Mouse (Mus musculus) embryonic facial prominence, embryonic 11.5 days (tissue): ENCODE data around the gene Ubc. TPM values are rescaled to one million over a fixed set of nuclear protein-coding genes. Genes with fewer than 3 reads are reported as not detected.

Experiments
- ATAC-seq: fragments of 200-750 bp; cut with Nextera tagmentation; replicated peaks from 2 replicates; pipeline ENCODE4 v1.8.0; 2017; ENCODE audit warnings: low read depth; ENCODE audit not compliant: insufficient number of reproducible peaks, low FRiP score, low TSS enrichment
- DNase-seq: peaks from one replicate; pipeline ENCODE4 v3.0.0-alpha.2; 2015; ENCODE audit warnings: low spot score
- H3K27ac ChIP-seq: fragments of 300-500 bp; sonication (generic); replicated peaks from 2 replicates; pipeline ENCODE4 v1.5.1; 2014; ENCODE audit warnings: mild to moderate bottlenecking, low read depth, low read length, control low read depth
- H3K27me3 ChIP-seq: fragments of 300-500 bp; sonication (generic); 2 replicates; pipeline ENCODE4 v1.6.1; 2014; ENCODE audit warnings: mild to moderate bottlenecking, low read length, moderate library complexity, mixed read lengths; ENCODE audit not compliant: control insufficient read depth, insufficient read depth
- H3K36me3 ChIP-seq: fragments of 300-500 bp; sonication (generic); replicated peaks from 2 replicates; pipeline ENCODE4 v1.6.1; 2014; ENCODE audit warnings: low read depth, mild to moderate bottlenecking, low read length, moderate library complexity, mixed read lengths; ENCODE audit not compliant: control insufficient read depth, insufficient read depth
- H3K4me1 ChIP-seq: fragments of 300-500 bp; sonication (generic); 2 replicates; pipeline ENCODE4 v1.6.1; 2014; ENCODE audit warnings: low read length, mixed read lengths; ENCODE audit not compliant: control insufficient read depth, insufficient read depth
- H3K4me2 ChIP-seq: fragments of 300-500 bp; sonication (generic); 2 replicates; pipeline ENCODE4 v1.6.1; 2014; ENCODE audit warnings: low read depth, mild to moderate bottlenecking, control low read depth, low read length, moderate library complexity
- H3K4me3 ChIP-seq: fragments of 300-500 bp; sonication (generic); 2 replicates; pipeline ENCODE4 v1.5.1; 2014; ENCODE audit warnings: low read depth, low read length, control low read depth
- H3K9ac ChIP-seq: fragments of 300-500 bp; sonication (generic); replicated peaks from 2 replicates; pipeline ENCODE4 v1.6.1; 2014; ENCODE audit warnings: mild to moderate bottlenecking, control low read depth, low read length
- H3K9me3 ChIP-seq: fragments of 300-500 bp; sonication (generic); replicated peaks from 2 replicates; pipeline ENCODE4 v1.6.1; 2016; ENCODE audit warnings: mild to moderate bottlenecking, low read length, inconsistent platforms, mixed read lengths; ENCODE audit not compliant: control insufficient read depth
- WGBS: fragments of 180-500 bp; shearing (Covaris S2); extraction: QIAGEN DNeasy Blood & Tissue Kit; methylation state at CpG from one replicate; pipeline ENCODE4 v1.1.7; 2014; 5-methylcytosine and 5-hydroxymethylcytosine counted together
- polyA plus RNA-seq: library from polyadenylated mRNA; unstranded; fragments of >200 nt; fragmentation: Nextera tagmentation; extraction: Ambion mirVana; gene quantifications from 2 replicates; pipeline ENCODE4 v1.2.1, GENCODE M21; 2014

Gene Ubc
- polyA plus RNA-seq, 1 experiment from 2014 or later, result 1,016 TPM

DNA sequence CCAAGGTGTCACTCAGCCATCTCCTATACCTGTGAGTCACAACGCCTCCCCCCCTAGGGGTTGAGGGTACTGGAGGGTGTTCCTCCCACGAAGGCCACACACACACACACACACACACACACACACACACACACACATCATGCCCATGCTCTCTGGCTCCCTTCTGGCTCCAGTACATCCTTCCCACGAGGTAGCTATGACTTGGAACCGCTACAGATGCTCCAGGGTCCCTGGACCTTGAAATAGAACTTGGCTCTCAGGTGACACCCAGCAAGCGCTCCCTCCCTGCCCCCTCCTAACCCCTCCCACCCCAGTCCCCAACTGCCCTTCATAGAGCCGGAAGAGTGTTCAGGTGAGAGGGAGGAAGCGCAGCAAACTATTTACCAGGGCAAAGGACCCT lies 34.4 kb downstream of the Ubc start:
- Histone ChIP-seq H3K36me3 (no peaks in the 10 kb centered on the region), H3K27me3 (no peaks in the 10 kb centered on the region), H3K4me1 (no peaks in the 10 kb centered on the region), H3K4me2 (no peak overlapping the region), H3K9me3 (no peaks in the 10 kb centered on the region), H3K4me3 (no peak overlapping the region), H3K9ac (no peak overlapping the region), H3K27ac (no peak overlapping the region)
- 52% methylated on average over 7 of the region's 7 CpGs for WGBS
- ATAC-seq (0 out of 2 replicates have a peak, but pooled peaks have one; percentile 32), DNase-seq (no peak)

DNA sequence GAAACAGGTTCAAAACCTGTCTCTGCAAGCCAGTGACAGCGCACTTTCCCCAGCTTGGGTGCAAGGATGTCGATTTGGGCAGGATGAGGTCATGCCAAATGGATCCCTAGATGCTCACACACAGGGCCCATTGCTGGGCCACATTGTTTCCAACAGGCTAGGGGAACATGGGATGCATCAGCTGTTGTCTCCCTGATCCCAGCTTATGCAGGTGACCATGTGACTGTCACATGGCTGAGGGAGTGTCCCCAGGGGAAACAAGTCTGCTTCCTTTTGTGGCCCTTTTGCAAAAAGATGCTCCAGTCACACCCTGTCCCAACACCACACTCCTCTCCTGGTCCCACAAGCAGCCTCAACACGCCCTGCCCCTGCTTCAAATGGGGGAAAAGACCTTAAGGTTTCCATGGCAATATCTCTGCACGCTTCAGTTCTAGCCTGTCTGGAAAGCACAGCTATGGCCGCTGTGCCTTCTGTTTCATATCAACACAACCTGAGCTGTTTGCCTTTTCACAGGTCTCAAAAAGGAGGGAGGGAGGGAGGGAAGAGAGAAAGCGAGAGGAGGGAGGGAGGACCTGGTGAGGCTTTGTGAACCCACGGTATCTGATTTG lies 35.0 kb downstream of the Ubc start:
- Histone ChIP-seq H3K27me3 (no peaks in the 10 kb centered on the region), H3K4me1 (no peaks in the 10 kb centered on the region), H3K4me3 (no peak overlapping the region), H3K27ac (no peak overlapping the region), H3K9me3 (no peaks in the 10 kb centered on the region), H3K36me3 (no peaks in the 10 kb centered on the region), H3K4me2 (no peak overlapping the region), H3K9ac (no peak overlapping the region)
- 51% methylated on average over 7 of the region's 7 CpGs for WGBS
- DNase-seq (peak; percentile 48), ATAC-seq (peak; percentile 77; the same call in 1 of the 2 replicates)

- Histone ChIP-seq H3K27me3 (no peaks in the 10 kb centered on the region), H3K4me2 (no peak overlapping the region), H3K9me3 (no peaks in the 10 kb centered on the region), H3K9ac (no peak overlapping the region), H3K4me1 (no peaks in the 10 kb centered on the region), H3K27ac (no peak overlapping the region), H3K4me3 (no peak overlapping the region), H3K36me3 (no peaks in the 10 kb centered on the region)
- 92% methylated on average over 5 of the region's 5 CpGs for WGBS
- DNase-seq, result no peak
- ATAC-seq, result no peak
Observed at GRCm38 (mm10) chr5:125352781-125353294, 37.2 kb downstream of the Ubc start.

- ATAC-seq, result no peak
Observed at GRCm38 (mm10) chr5:125351939-125352338, 38.1 kb downstream of the Ubc start.

GRCm38 (mm10) chr5:125351057-125351456 lies 38.9 kb downstream of the Ubc start:
- H3K4me1 ChIP-seq, result no peaks in the 10 kb centered on the region
- no peaks in the 10 kb centered on the region for H3K9me3 ChIP-seq
- 74% methylated on average over 8 of the region's 8 CpGs for WGBS
- H3K27me3 ChIP-seq, result no peaks in the 10 kb centered on the region
- DNase-seq (no peak), ATAC-seq (no peak)
- no peak overlapping the region for H3K27ac ChIP-seq
- H3K9ac ChIP-seq, result no peak overlapping the region
- H3K4me3 ChIP-seq, result no peak overlapping the region
- no peak overlapping the region for H3K4me2 ChIP-seq
- no peaks in the 10 kb centered on the region for H3K36me3 ChIP-seq

More at GRCm38 (mm10) chr5:125351939-125352338, 38.1 kb downstream of the Ubc start:
- Histone ChIP-seq H3K9me3 (no peaks in the 10 kb centered on the region), H3K4me2 (no peak overlapping the region), H3K27ac (no peak overlapping the region), H3K36me3 (no peaks in the 10 kb centered on the region), H3K27me3 (no peaks in the 10 kb centered on the region), H3K4me3 (no peak overlapping the region), H3K4me1 (no peaks in the 10 kb centered on the region), H3K9ac (no peak overlapping the region)
- 93% methylated on average over 5 of the region's 5 CpGs for WGBS
- DNase-seq, result no peak

DNA sequence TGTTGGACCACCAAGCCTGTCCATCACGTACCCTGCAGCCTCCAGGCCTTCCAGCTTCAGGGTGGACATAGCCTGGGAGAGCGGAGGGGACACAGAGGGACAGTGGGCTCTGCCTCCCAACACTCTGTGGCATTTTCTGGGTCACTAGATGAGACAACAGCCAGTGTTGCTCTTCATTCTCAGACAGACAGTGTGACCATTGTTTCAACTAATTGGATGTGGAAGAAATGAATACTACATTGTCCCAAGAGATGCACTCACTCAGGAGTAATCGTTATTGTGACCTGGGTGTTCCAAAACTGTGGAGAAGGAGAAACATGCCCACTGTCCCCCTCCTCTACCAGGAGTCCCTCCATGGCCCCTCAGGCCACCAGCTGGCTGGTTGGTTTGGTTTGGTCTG lies 40.6 kb downstream of the Ubc start:
- ATAC-seq (no peak), DNase-seq (no peak)
- Histone ChIP-seq H3K4me2 (no peak overlapping the region), H3K9me3 (no peaks in the 10 kb centered on the region), H3K9ac (no peak overlapping the region), H3K27me3 (no peaks in the 10 kb centered on the region), H3K27ac (no peak overlapping the region), H3K36me3 (no peaks in the 10 kb centered on the region), H3K4me3 (no peak overlapping the region), H3K4me1 (no peaks in the 10 kb centered on the region)
- 56% methylated on average over 3 of the region's 3 CpGs for WGBS

DNA sequence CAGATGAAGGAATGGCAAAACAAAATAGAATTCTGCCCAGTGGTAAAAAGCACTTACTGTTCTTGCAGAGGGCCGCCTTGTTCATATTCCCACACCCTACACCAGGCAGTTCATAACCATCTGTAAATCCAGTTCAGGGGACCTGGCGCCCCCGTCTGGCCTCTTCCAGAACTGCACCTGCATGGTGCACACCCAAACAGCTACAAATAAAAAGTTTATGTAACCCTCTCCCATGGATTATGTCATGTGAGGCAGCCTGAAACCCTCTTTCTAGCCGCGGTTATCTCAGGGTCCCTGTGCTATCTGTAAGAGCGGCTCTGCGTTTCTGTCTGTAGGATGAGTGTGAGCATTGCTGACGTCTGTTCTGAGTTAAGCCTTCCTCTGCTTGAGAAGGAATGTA lies 41.5 kb downstream of the Ubc start:
- no peaks in the 10 kb centered on the region for H3K9me3 ChIP-seq
- ATAC-seq (no peak), DNase-seq (peak; percentile 50)
- H3K4me2 ChIP-seq, result no peak overlapping the region
- no peak overlapping the region for H3K27ac ChIP-seq
- WGBS, result 36% methylated on average over 8 of the region's 8 CpGs
- H3K4me1 ChIP-seq, result no peaks in the 10 kb centered on the region
- no peaks in the 10 kb centered on the region for H3K27me3 ChIP-seq
- H3K4me3 ChIP-seq, result no peak overlapping the region
- no peaks in the 10 kb centered on the region for H3K36me3 ChIP-seq
- no peak overlapping the region for H3K9ac ChIP-seq

GRCm38 (mm10) chr5:125348067-125348466 lies 41.9 kb downstream of the Ubc start:
- Histone ChIP-seq H3K4me3 (no peak overlapping the region), H3K9me3 (no peaks in the 10 kb centered on the region), H3K4me1 (no peaks in the 10 kb centered on the region), H3K27me3 (no peaks in the 10 kb centered on the region), H3K9ac (no peak overlapping the region), H3K4me2 (no peak overlapping the region), H3K36me3 (no peaks in the 10 kb centered on the region), H3K27ac (no peak overlapping the region)
- DNase-seq (no peak), ATAC-seq (no peak)
- whole genome bisulfite sequencing, result 70% methylated on average over 7 of the region's 7 CpGs
